Mouse (Mus musculus) midbrain, embryonic 12.5 days (tissue): ENCODE data around the gene Zbtb46. TPM values are rescaled to one million over a fixed set of nuclear protein-coding genes. Genes with fewer than 3 reads are reported as not detected.

ENCODE experiments used
- ATAC-seq: fragments of 200-750 bp; cut with Nextera tagmentation; 2 replicates; pipeline ENCODE4 v1.8.0; 2017; ENCODE audit warnings: low read depth, moderate TSS enrichment, moderate library complexity; ENCODE audit not compliant: low FRiP score
- H3K27ac ChIP-seq: fragments of 300-500 bp; sonication (generic); replicated peaks from 2 replicates; pipeline ENCODE4 v1.5.1; 2016; ENCODE audit warnings: mild to moderate bottlenecking
- H3K27me3 ChIP-seq: fragments of 300-500 bp; sonication (generic); 2 replicates; pipeline ENCODE4 v1.6.1; 2016; ENCODE audit warnings: mild to moderate bottlenecking
- H3K36me3 ChIP-seq: fragments of 300-500 bp; sonication (generic); 2 replicates; pipeline ENCODE4 v1.6.1; 2016
- H3K4me1 ChIP-seq: fragments of 300-500 bp; sonication (generic); 2 replicates; pipeline ENCODE4 v1.6.1; 2016
- H3K4me2 ChIP-seq: fragments of 300-500 bp; sonication (generic); replicated peaks from 2 replicates; pipeline ENCODE4 v1.6.1; 2016; ENCODE audit warnings: mild to moderate bottlenecking, moderate library complexity
- H3K4me3 ChIP-seq: fragments of 300-500 bp; sonication (generic); 2 replicates; pipeline ENCODE4 v1.5.1; 2016; ENCODE audit warnings: mild to moderate bottlenecking
- H3K9ac ChIP-seq: fragments of 300-500 bp; sonication (generic); replicated peaks from 2 replicates; pipeline ENCODE4 v1.6.1; 2016; ENCODE audit warnings: mild to moderate bottlenecking, moderate library complexity
- H3K9me3 ChIP-seq: fragments of 300-500 bp; sonication (generic); 2 replicates; pipeline ENCODE4 v1.6.1; 2016; ENCODE audit warnings: mild to moderate bottlenecking
- WGBS: fragments of 180-500 bp; shearing (Covaris S2); methylation state at CpG from one replicate; pipeline ENCODE4 v1.1.7; 2016; 5-methylcytosine and 5-hydroxymethylcytosine counted together
- polyA plus RNA-seq: library from polyadenylated mRNA; unstranded; fragments of >200 nt; fragmentation: Nextera tagmentation; extraction: Ambion mirVana; gene quantifications from 2 replicates; pipeline ENCODE4 v1.2.1, GENCODE M21; 2016

Gene Zbtb46
- polyA plus RNA-seq, 1 experiment from 2014 or later, result 22.2 TPM

DNA sequence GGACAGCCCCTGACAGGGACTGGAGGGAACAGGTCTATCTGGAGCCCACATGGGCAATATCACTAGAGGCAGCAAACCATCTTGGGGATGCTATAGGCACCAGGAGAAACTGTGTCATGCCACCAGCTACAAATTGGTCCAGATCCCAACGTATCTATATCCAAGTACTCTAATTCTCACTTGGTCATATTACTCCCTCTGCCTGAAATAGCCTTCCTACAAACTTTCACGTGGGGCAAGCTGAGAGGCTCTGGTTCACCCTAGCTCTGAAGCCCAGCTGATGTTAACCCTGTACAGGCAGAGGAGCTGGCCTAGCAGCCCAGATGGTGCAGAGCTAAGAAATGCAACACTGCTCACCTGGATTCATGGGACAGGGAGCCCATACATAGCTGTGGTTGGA, 67.7 kb downstream of the Zbtb46 start:
- Histone ChIP-seq H3K4me1 (no peaks in the 10 kb centered on the region), H3K9me3 (no peaks in the 10 kb centered on the region), H3K4me2 (no peak overlapping the region), H3K36me3 (peaks cover 45% of the 10 kb centered on the region), H3K27me3 (no peaks in the 10 kb centered on the region), H3K9ac (no peak overlapping the region), H3K4me3 (no peak overlapping the region), H3K27ac (no peak overlapping the region)
- ATAC-seq, result no peak
- 81% methylated on average over 2 of the region's 2 CpGs for WGBS

DNA sequence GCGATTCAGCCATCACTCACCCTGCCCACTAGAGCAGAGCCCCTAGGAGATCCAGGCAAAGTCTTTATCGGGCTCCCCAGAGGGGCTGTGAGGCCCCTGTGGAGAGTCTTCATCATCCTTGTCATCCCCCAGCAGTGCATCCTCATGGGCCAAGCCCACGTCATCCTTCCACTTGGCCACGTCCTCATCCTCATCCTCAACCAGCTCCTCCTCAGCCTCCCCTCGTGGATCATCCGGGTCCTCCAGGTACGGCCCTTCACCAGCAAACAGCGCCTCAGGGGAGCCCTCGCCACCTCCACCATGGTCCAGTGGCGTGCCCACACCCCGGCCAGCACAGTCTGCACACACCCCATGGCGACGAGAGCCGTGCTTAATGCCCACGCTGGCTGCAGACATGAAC, 68.2 kb downstream of the Zbtb46 start:
- H3K4me1 ChIP-seq, result no peaks in the 10 kb centered on the region
- ATAC-seq, result no peak; the same call in 1 of the 2 replicates

DNA sequence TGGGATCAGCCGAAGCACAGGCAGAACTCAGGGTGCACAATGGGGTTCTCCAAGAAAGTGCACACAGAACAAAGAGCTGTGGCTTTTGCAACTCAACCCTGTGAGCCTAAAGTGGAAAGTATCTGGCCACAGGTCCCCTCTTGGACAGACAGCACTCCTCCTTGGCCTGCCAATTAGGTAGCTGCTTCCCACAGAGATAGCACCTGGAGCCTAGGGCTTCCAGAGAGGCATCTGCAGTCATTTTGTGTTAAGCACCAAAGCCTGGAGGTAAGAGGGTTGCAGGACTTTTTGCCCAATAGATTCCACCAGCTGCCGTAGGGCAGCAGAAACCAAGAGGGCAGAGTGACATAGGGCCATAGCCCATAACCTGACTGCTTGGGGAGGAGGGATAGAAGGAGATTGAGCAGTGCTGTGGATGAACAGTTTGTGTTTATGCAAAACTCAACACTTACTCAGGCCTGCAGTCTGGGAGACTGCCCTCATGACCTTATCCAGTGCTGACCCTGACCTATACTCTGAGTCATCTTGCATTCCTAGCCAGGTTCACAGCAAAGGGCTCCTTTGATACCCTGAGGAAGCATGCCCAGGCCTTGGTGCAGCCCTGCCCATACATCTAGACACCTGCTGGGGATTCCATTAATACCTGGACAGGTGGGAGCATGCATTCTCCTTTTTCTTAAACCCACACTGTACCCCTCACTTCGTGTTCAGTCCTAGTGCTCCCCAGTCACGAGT, 68.9 kb downstream of the Zbtb46 start:
- peaks cover 56% of the 10 kb centered on the region for H3K36me3 ChIP-seq
- no peak for ATAC-seq
- H3K9ac ChIP-seq, result no peak overlapping the region
- whole genome bisulfite sequencing, result 81% methylated on average over 4 of the region's 4 CpGs
- no peak overlapping the region for H3K4me3 ChIP-seq
- H3K27me3 ChIP-seq, result no peaks in the 10 kb centered on the region
- H3K27ac ChIP-seq, result no peak overlapping the region
- no peaks in the 10 kb centered on the region for H3K9me3 ChIP-seq
- no peak overlapping the region for H3K4me2 ChIP-seq
- H3K4me1 ChIP-seq, result no peaks in the 10 kb centered on the region

More for the DNA sequence above, 68.2 kb downstream of the Zbtb46 start:
- Histone ChIP-seq H3K9ac (no peak overlapping the region), H3K4me2 (no peak overlapping the region), H3K9me3 (no peaks in the 10 kb centered on the region), H3K4me3 (no peak overlapping the region), H3K27ac (no peak overlapping the region), H3K36me3 (peaks cover 50% of the 10 kb centered on the region), H3K27me3 (no peaks in the 10 kb centered on the region)
- 88% methylated on average over 15 of the region's 15 CpGs for WGBS

DNA sequence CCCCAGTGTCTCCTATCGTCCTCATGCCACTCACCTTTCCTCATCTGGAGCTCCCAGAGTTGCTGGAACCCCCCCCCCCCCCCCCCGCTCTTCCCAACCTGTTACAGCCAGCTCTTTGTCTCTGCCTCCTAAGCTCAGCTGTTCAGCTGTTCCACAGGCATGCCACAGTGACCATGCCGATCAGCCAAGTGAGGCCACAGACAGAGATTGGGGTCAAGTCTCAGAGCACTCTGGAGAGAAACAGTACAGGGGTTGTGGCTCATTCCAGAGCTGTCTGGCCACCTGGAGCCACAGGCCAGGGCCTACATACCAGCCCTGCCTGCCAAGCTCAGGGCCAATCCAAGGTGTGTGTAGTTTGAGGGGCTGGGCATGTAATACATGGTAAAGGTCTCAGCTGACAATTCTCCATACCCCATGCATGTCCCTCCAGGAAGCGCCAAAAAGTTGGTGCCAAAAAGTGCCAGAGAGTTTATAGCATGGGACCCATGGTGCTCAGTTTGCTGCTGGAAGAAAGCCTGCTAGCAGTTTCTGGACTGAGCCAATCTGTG, 72.5 kb downstream of the Zbtb46 start:
- Histone ChIP-seq H3K36me3 (peaks cover 65% of the 10 kb centered on the region), H3K9ac (no peak overlapping the region), H3K27me3 (no peaks in the 10 kb centered on the region), H3K4me3 (no peak overlapping the region), H3K4me2 (no peak overlapping the region), H3K9me3 (no peaks in the 10 kb centered on the region), H3K4me1 (no peaks in the 10 kb centered on the region), H3K27ac (no peak overlapping the region)
- ATAC-seq, result no peak
- WGBS, result 79% methylated on average over 3 of the region's 4 CpGs

DNA sequence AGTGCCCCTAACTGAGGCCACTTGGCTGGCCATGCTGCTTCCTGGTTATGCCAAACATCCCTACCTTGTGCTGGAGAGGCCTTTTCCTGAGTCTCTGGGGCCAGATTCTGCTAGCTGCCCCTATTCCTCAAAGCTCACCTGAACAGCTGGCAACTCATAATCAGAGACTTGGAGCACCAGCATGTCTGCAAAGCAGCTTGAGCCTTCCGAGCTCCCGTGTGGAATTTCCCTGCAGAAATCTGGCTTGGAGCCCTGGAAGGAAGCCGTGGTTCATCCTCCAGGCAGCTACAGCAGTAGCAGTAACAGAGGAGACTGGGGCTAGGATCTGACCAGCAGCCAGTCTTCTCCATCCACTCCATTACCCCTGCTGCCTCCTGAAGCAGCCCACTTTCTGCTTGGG, 73.3 kb downstream of the Zbtb46 start:
- 92% methylated on average over 3 of the region's 3 CpGs for WGBS

DNA sequence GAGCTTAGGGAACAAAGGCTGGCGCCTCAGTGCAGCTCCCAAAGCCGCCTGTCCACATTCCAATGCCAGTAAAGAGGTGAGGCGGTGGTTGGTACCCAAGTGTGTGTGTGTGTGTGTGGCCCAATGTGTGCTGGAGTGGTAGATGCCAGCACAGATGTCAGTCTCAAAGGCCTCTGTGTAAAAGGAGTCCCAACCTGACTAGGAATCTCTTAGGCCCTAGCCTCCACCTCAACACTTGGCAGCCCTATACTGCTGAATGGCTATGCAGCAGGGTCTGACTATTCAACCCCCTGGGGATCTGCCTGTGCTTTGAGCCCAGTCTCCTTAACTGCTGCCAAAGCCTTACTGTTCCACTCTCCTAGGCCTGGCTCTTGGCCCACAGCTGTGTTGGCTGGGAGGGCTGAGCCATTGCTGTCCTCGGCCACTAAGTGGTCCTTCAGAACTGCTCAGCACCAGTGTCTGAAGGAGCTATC, 74.3 kb downstream of the Zbtb46 start:
- 79% methylated on average over 4 of the region's 4 CpGs for WGBS
- no peak for ATAC-seq

More for the DNA sequence above, 73.3 kb downstream of the Zbtb46 start:
- Histone ChIP-seq H3K36me3 (peaks cover 68% of the 10 kb centered on the region), H3K27me3 (no peaks in the 10 kb centered on the region), H3K9ac (no peak overlapping the region), H3K27ac (no peak overlapping the region), H3K4me3 (no peak overlapping the region), H3K9me3 (no peaks in the 10 kb centered on the region), H3K4me2 (no peak overlapping the region), H3K4me1 (no peaks in the 10 kb centered on the region)
- no peak for ATAC-seq

DNA sequence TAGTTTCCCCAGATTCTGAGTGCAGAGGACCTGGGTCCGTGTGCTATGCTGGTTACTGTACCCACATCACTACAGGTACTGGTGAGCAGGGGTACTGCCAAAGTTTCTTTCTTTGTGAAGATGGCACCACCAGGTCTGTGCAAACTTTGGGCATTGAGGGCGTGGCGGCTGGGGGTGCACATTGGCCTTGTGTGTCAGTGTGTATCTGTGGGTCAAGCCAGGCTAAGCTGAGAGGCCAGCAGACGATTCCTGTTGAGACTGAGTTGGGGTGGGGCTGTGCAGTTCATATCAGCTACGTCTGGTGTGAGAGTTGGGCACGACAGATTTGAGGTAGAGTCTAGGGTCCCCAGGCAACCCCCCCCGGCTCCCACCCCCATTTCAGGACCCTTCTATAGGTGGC, 74.8 kb downstream of the Zbtb46 start:
- H3K36me3 ChIP-seq, result peaks cover 68% of the 10 kb centered on the region
- no peak overlapping the region for H3K4me3 ChIP-seq
- no peaks in the 10 kb centered on the region for H3K27me3 ChIP-seq
- H3K9ac ChIP-seq, result no peak overlapping the region
- H3K27ac ChIP-seq, result no peak overlapping the region
- no peaks in the 10 kb centered on the region for H3K4me1 ChIP-seq
- no peaks in the 10 kb centered on the region for H3K9me3 ChIP-seq
- H3K4me2 ChIP-seq, result no peak overlapping the region
- 92% methylated on average over 7 of the region's 7 CpGs for WGBS
- ATAC-seq, result no peak

More for the DNA sequence above, 74.3 kb downstream of the Zbtb46 start:
- peaks cover 68% of the 10 kb centered on the region for H3K36me3 ChIP-seq
- H3K4me3 ChIP-seq, result no peak overlapping the region
- no peak overlapping the region for H3K27ac ChIP-seq
- no peak overlapping the region for H3K4me2 ChIP-seq
- H3K27me3 ChIP-seq, result no peaks in the 10 kb centered on the region
- H3K4me1 ChIP-seq, result no peaks in the 10 kb centered on the region
- no peaks in the 10 kb centered on the region for H3K9me3 ChIP-seq
- H3K9ac ChIP-seq, result no peak overlapping the region

DNA sequence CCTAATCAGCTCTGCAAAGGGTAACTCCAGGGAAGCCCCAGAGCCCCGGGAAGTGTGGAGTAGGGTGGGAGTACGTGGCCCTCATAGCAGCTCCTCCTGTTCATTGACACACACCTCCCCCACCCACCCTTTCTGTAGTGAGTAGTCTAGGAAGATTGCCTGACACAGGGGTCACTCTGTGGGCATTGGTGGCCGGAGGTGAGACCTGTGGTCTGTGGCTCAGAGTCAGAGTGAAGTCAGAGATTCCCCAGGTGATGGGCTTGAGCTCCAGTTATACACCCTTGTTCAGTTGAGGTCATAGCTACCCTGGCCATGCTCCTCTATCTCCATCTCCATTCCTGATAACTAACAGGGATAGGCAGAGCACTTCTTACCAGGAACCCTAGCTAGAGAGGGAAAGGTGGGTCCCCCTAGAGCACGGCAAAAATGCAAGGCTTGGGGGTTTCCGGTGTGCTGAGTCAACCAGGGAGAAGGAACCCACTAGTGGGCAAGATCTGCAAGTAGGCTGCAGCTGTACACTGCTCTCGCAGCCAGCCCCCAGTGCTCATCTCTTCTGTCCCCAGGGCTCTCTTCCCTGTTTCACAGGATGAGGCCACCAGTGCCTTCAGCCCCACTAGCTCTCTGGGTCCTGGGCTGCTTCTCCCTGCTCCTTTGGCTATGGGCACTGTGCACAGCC, 77.5 kb downstream of the Zbtb46 start:
- H3K9ac ChIP-seq, result no peak overlapping the region
- no peak overlapping the region for H3K27ac ChIP-seq
- 95% methylated on average over 6 of the region's 6 CpGs for WGBS
- H3K4me2 ChIP-seq, result no peak overlapping the region
- no peak for ATAC-seq
- no peaks in the 10 kb centered on the region for H3K4me1 ChIP-seq
- H3K9me3 ChIP-seq, result no peaks in the 10 kb centered on the region
- H3K4me3 ChIP-seq, result no peak overlapping the region
- H3K36me3 ChIP-seq, result peaks cover 78% of the 10 kb centered on the region
- no peaks in the 10 kb centered on the region for H3K27me3 ChIP-seq

DNA sequence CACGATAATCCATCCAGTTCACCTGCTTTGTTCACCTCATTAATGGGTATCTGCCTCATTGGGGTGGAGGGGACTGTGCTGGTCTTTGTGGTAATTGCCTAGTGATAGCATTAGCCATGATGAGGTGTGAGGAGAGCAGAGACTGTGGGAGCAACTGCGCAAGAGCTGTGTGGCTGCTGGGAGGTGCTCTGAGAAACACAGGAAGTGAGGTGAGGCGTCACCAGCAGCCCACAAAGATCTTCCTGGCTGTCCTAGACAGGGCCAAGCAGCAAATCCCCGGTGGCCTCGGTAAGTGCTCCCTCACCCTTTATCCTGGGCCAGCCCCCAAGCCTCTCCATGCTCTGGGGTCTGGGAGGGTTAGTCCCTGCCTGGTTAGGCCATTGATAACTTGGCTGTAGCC, 78.1 kb downstream of the Zbtb46 start:
- Histone ChIP-seq H3K9ac (no peak overlapping the region), H3K9me3 (no peaks in the 10 kb centered on the region), H3K27me3 (no peaks in the 10 kb centered on the region), H3K4me3 (no peak overlapping the region), H3K4me1 (no peaks in the 10 kb centered on the region), H3K36me3 (peaks cover 71% of the 10 kb centered on the region), H3K4me2 (no peak overlapping the region), H3K27ac (no peak overlapping the region)
- WGBS, result 86% methylated on average over 5 of the region's 5 CpGs
- ATAC-seq, result no peak

DNA sequence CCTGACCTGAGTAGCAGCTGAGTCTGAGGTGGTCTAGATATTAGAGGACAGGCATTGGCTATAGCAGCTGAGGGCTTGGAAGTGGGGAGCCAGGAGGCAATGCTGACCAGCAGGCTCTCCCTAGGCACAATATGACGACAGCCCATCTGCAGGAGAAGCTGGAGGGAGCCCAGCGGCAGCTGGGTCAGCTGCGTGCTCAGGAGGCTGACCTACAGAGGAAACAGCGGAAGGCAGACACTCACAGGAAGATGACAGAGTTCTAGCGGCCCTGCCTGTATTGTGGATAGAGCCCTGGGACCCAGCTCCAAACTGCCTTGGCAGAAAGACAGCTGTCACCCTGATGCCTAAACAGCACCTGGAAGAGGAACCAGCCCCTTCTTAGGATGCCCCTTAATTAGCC, 79.0 kb downstream of the Zbtb46 start:
- WGBS, result 92% methylated on average over 5 of the region's 5 CpGs
- H3K36me3 ChIP-seq, result peaks cover 64% of the 10 kb centered on the region

DNA sequence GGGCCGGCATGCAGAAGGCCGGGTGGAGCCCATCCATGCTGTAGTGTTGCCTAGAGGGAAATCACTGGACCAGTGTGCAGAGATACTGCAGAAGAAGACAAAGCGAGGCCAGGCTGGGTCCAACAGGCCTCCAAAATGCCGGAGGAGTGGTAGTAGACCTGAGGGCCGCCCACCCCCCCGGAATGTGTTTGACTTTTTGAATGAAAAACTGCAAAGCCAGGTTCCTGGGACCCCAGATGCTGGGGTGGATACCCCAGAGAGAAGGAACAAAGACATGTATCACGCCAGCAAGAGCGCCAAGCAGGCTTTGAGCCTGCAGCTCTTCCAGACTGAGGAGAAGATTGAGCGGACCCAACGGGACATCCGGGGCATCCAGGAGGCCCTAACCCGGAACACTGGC, 79.4 kb downstream of the Zbtb46 start, which contains the start of gene Lime1:
Lime1 (plus strand) TSS at position 301 of the 400 bp plus-strand sequence.
- 94% methylated on average over 12 of the region's 12 CpGs for WGBS
- Histone ChIP-seq H3K4me3 (no peak within 1 kb of the TSS), H3K27ac (no peak within 1 kb of the TSS), H3K9ac (no peak within 1 kb of the TSS), H3K4me2 (no peak within 1 kb of the TSS), H3K27me3 (no peaks in the 10 kb centered on the region), H3K36me3 (peaks cover 59% of the 10 kb centered on the region), H3K4me1 (no peaks in the 10 kb centered on the region), H3K9me3 (no peaks in the 10 kb centered on the region)
- no peak for ATAC-seq

More for the DNA sequence above, 79.0 kb downstream of the Zbtb46 start:
- no peak overlapping the region for H3K4me2 ChIP-seq
- no peak for ATAC-seq
- H3K27ac ChIP-seq, result no peak overlapping the region
- H3K9me3 ChIP-seq, result no peaks in the 10 kb centered on the region
- H3K27me3 ChIP-seq, result no peaks in the 10 kb centered on the region
- H3K9ac ChIP-seq, result no peak overlapping the region
- no peak overlapping the region for H3K4me3 ChIP-seq
- no peaks in the 10 kb centered on the region for H3K4me1 ChIP-seq

DNA sequence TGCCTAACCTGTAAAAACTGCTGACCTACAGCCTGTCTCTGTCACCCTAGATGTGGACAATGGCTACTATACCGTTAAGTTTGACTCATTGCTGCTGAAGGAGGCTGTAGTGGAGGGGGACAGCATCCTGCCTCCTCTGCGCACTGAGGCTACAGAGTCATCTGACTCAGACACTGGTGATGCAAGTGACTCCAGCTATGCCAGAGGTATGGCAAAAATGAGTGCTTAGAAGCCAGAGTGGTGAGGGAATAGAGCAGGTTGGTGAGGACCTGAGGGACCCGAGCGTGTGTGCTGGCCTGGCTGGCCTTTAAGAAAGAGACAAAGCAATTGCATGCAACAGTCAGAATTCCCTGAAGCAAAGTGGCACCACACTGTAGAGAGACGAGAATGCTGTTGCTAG, 80.5 kb downstream of the Zbtb46 start:
- no peaks in the 10 kb centered on the region for H3K27me3 ChIP-seq
- no peak overlapping the region for H3K4me3 ChIP-seq
- H3K36me3 ChIP-seq, result peaks cover 52% of the 10 kb centered on the region
- H3K9ac ChIP-seq, result no peak overlapping the region
- H3K9me3 ChIP-seq, result no peaks in the 10 kb centered on the region
- no peak overlapping the region for H3K4me2 ChIP-seq
- no peak for ATAC-seq
- 92% methylated on average over 5 of the region's 5 CpGs for WGBS
- no peak overlapping the region for H3K27ac ChIP-seq
- no peaks in the 10 kb centered on the region for H3K4me1 ChIP-seq
